Mouse (Mus musculus) spleen, postnatal 14 days (tissue): ENCODE data around the gene Sar1b.

ENCODE experiments used
- DNase-seq, 2 experiments: peaks; one replicate each; pipeline ENCODE4 v3.0.0; 2021 to 2022; ENCODE audit warnings: low spot score in 2 of 2

Gene Sar1b

GRCm38 (mm10) chr11:51824867-51825424 lies 61.5 kb downstream of the Sar1b start:
- DNase-seq = no peak

- peak; percentile 27 to 37 for DNase-seq
Measured at GRCm38 (mm10) chr11:51831962-51832909, 68.7 kb downstream of the Sar1b start.

GRCm38 (mm10) chr11:51832992-51833391 lies 69.5 kb downstream of the Sar1b start:
- DNase-seq = no peak

GRCm38 (mm10) chr11:51833393-51834066 lies 70.0 kb downstream of the Sar1b start:
- DNase-seq = no peak

GRCm38 (mm10) chr11:51834067-51834411 lies 70.6 kb downstream of the Sar1b start:
- DNase-seq = no peak

- DNase-seq = no peak
Measured at GRCm38 (mm10) chr11:51835598-51835997, 72.1 kb downstream of the Sar1b start.

- DNase-seq = no peak
Measured at GRCm38 (mm10) chr11:51836506-51836905, 73.0 kb downstream of the Sar1b start.

GRCm38 (mm10) chr11:51837164-51838153 lies 74.0 kb downstream of the Sar1b start:
- DNase-seq = no peak

GRCm38 (mm10) chr11:51839106-51839505 lies 75.6 kb downstream of the Sar1b start:
- DNase-seq = no peak

GRCm38 (mm10) chr11:51839973-51840372 lies 76.5 kb downstream of the Sar1b start:
- DNase-seq = no peak

- DNase-seq = no peak
Measured at GRCm38 (mm10) chr11:51840657-51841056, 77.2 kb downstream of the Sar1b start.

GRCm38 (mm10) chr11:51841149-51841548 lies 77.7 kb downstream of the Sar1b start:
- no peak for DNase-seq
